Mouse (Mus musculus) heart, adult 2 months (tissue): ENCODE measurements at regions not wholly inside any gene's neighbourhood (a gene's known extent, or its start where the extent isn't known, plus 50 kb on each side); places are given as distances from the start of the nearest gene placed in this dataset.

Source experiments
- CTCF ChIP-seq: fragments of 200-600 bp; IDR thresholded peaks from 2 replicates; pipeline ENCODE4 v1.8.1; 2022; ENCODE audit warnings: antibody characterized with exemption, mild to moderate bottlenecking, moderate library complexity
- EP300 ChIP-seq: fragments of 200-500 bp; IDR thresholded peaks from 2 replicates; pipeline ENCODE4 v1.6.1; 2011; ENCODE audit warnings: low read depth, low read length, control low read depth; ENCODE audit not compliant: insufficient read depth
- POLR2A ChIP-seq: fragments of 200-500 bp; IDR thresholded peaks from 2 replicates; pipeline ENCODE4 v1.6.1; 2011; ENCODE audit warnings: mild to moderate bottlenecking, low read depth, low read length, control low read depth; ENCODE audit not compliant: insufficient read depth

DNA sequence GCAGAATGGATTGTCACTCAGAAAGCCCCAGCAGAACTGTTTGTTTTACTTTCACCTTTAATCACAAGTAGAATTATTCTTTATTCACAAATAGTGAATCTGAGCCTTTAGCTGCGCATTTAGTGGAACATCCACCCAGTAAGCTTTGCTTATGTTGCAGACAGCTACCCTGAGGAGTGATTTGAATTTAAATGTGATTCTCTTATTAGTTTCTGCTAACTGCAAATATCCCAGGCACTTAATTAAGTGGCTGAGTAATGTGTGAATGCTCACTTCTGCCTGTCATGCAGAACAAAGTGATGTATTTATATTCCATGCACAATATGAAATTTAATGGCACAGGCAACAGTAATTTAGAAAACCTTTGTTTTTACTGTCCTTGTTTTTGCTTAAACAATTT, 344.4 kb upstream of the Nova1 start:
- TF ChIP-seq POLR2A (no peak), CTCF (no peak), EP300 (no peak)
